Mouse (Mus musculus) ES-Bruce4 (cell line): ENCODE measurements around the gene Spin1.

Experiments
- CTCF ChIP-seq: IDR thresholded peaks from one replicate; pipeline ENCODE4 v1.8.1; 2011; ENCODE audit warnings: low read depth, low read length
- EP300 ChIP-seq: IDR thresholded peaks from 2 replicates; pipeline ENCODE4 v1.6.1; 2011; ENCODE audit warnings: low read depth, low read length; ENCODE audit not compliant: insufficient read depth
- POLR2A ChIP-seq: IDR thresholded peaks from one replicate; pipeline ENCODE4 v1.8.1; 2011; ENCODE audit warnings: low read length; ENCODE audit not compliant: insufficient read depth

- no peak for TF ChIP-seq POLR2A
- no peak for TF ChIP-seq CTCF
- TF ChIP-seq EP300 = no peak
Observed at GRCm38 (mm10) chr13:51089058-51089457, 11.6 kb upstream of the Spin1 start.
